Mouse (Mus musculus): ENCODE data around the gene Tulp2. TPM values are rescaled to one million over a fixed set of nuclear protein-coding genes. Genes with fewer than 3 reads are reported as not detected.

The Tulp2 gene
- total and polyA plus RNA-seq, 3 experiments, result 1.1 to 1.2 TPM; not detected in 1

GRCm38 (mm10) chr7:45519345-45520120 lies 37.9 kb downstream of the Tulp2 start:
- Histone ChIP-seq H3K27me3 (ENCODE audit: control insufficient read depth in 1 of 2, insufficient read depth in 2 of 2, low read length in 2 of 2) (no peaks in the 10 kb centered on the region), H3K9ac (ENCODE audit: control insufficient read depth, low read depth, low read length, poor library complexity, severe bottlenecking) (no peak overlapping the region), H3K27ac (ENCODE audit: control insufficient read depth, low read depth, low read length) (no peak overlapping the region), H3K4me1 (ENCODE audit: control insufficient read depth in 1 of 2, insufficient read depth in 2 of 2, low read length in 2 of 2) (peaks cover 4 to 11% of the 10 kb centered on the region in 2 experiments; a peak in 3 of 4 replicates), H3K9me3 (replicated peaks; ENCODE audit: insufficient read depth, low read length) (no peaks in the 10 kb centered on the region), H3K79me2 (ENCODE audit: control insufficient read depth, insufficient read depth, low read length, poor library complexity) (peaks cover 14% of the 10 kb centered on the region), H3K4me3 (ENCODE audit: control insufficient read depth in 1 of 2, insufficient read depth in 1 of 2, low read depth in 2 of 2, low read length in 2 of 2) (no peak overlapping the region), H3K36me3 (ENCODE audit: control insufficient read depth in 1 of 2, insufficient read depth in 2 of 2, low read length in 2 of 2) (peaks cover 0 to 25% of the 10 kb centered on the region in 2 experiments; a peak in 2 of 4 replicates)
- DNase-seq (ENCODE audit: low read depth, low spot score), result no peak
- TF ChIP-seq HCFC1 (IDR thresholded peaks at IDR 0.05; ENCODE audit: low read depth, low read length), result peak; percentile 88
- TF ChIP-seq TAL1 (IDR thresholded peaks at IDR 0.05; ENCODE audit: low read length), result no peak

- Histone ChIP-seq H3K27me3 (ENCODE audit: control insufficient read depth in 1 of 2, insufficient read depth in 2 of 2, low read length in 2 of 2) (no peaks in the 10 kb centered on the region), H3K9me3 (replicated peaks; ENCODE audit: insufficient read depth, low read length) (no peaks in the 10 kb centered on the region), H3K9ac (ENCODE audit: control insufficient read depth, low read depth, low read length, poor library complexity, severe bottlenecking) (no peak overlapping the region; the same call in 1 of the 2 replicates), H3K4me3 (ENCODE audit: control insufficient read depth in 1 of 2, insufficient read depth in 1 of 2, low read depth in 2 of 2, low read length in 2 of 2) (no peak overlapping the region), H3K36me3 (ENCODE audit: control insufficient read depth in 1 of 2, insufficient read depth in 2 of 2, low read length in 2 of 2) (peaks cover 0 to 26% of the 10 kb centered on the region in 2 experiments; a peak in 2 of 4 replicates), H3K79me2 (ENCODE audit: control insufficient read depth, insufficient read depth, low read length, poor library complexity) (peaks cover 23% of the 10 kb centered on the region), H3K27ac (ENCODE audit: control insufficient read depth, low read depth, low read length) (no peak overlapping the region), H3K4me1 (ENCODE audit: control insufficient read depth in 1 of 2, insufficient read depth in 2 of 2, low read length in 2 of 2) (peaks cover 4 to 12% of the 10 kb centered on the region in 2 experiments; a peak in 3 of 4 replicates)
- no peak for DNase-seq (ENCODE audit: low read depth, low spot score)
- TF ChIP-seq ETS1 (IDR thresholded peaks at IDR 0.05; ENCODE audit: low read depth, low read length) (no peak), SIN3A (IDR thresholded peaks at IDR 0.05; ENCODE audit: low read length) (no peak)
Observed at GRCm38 (mm10) chr7:45520605-45521004, 38.9 kb downstream of the Tulp2 start.

- H3K27me3 ChIP-seq (ENCODE audit: control insufficient read depth in 1 of 2, insufficient read depth in 2 of 2, low read length in 2 of 2), result no peaks in the 10 kb centered on the region
- DNase-seq (ENCODE audit: low read depth, low spot score), result peak; percentile 96
- peak overlapping the region; percentile 86 for H3K9ac ChIP-seq (ENCODE audit: control insufficient read depth, low read depth, low read length, poor library complexity, severe bottlenecking)
- peaks cover 27% of the 10 kb centered on the region for H3K79me2 ChIP-seq (ENCODE audit: control insufficient read depth, insufficient read depth, low read length, poor library complexity)
- peak overlapping the region; percentile 88 for H3K27ac ChIP-seq (ENCODE audit: control insufficient read depth, low read depth, low read length)
- peaks cover 0 to 26% of the 10 kb centered on the region in 2 experiments; a peak in 2 of 4 replicates for H3K36me3 ChIP-seq (ENCODE audit: control insufficient read depth in 1 of 2, insufficient read depth in 2 of 2, low read length in 2 of 2)
- peak overlapping the region; percentile 73 to 79 for H3K4me3 ChIP-seq (ENCODE audit: control insufficient read depth in 1 of 2, insufficient read depth in 1 of 2, low read depth in 2 of 2, low read length in 2 of 2)
- H3K4me1 ChIP-seq (ENCODE audit: control insufficient read depth in 1 of 2, insufficient read depth in 2 of 2, low read length in 2 of 2), result peaks cover 4 to 12% of the 10 kb centered on the region in 2 experiments; a peak in 3 of 4 replicates
- no peaks in the 10 kb centered on the region for H3K9me3 ChIP-seq (replicated peaks; ENCODE audit: insufficient read depth, low read length)
- TF ChIP-seq POLR2AphosphoS2 (IDR thresholded peaks at IDR 0.05; ENCODE audit: low read length), result no peak
- no peak for TF ChIP-seq ZNF384 (IDR thresholded peaks at IDR 0.05; ENCODE audit: low read depth, low read length)
- TF ChIP-seq RAD21 (IDR thresholded peaks at IDR 0.05; ENCODE audit: low read depth, low read length), result no peak
- TF ChIP-seq RCOR1 (IDR thresholded peaks at IDR 0.05; ENCODE audit: low read depth, low read length), result no peak
- no peak for TF ChIP-seq GABPA (IDR thresholded peaks at IDR 0.05; ENCODE audit: low read depth, low read length)
- peak; percentile 83 for TF ChIP-seq SIN3A (IDR thresholded peaks at IDR 0.05; ENCODE audit: low read length)
- TF ChIP-seq CTCF (IDR thresholded peaks at IDR 0.05 in 2 of 3, conservative IDR thresholded peaks at IDR 0.05 in 1 of 3; ENCODE audit: control insufficient read depth in 1 of 3, insufficient read depth in 1 of 3, low read depth in 2 of 3, low read length in 3 of 3, poor library complexity in 1 of 3, severe bottlenecking in 1 of 3), result peak in 1 of 3 experiments; percentile 13; a peak in 3 of 6 replicates
- TF ChIP-seq MAZ (IDR thresholded peaks at IDR 0.05; ENCODE audit: low read depth, low read length), result peak; percentile 81; the same call in 1 of the 2 replicates
- TF ChIP-seq ZKSCAN1 (IDR thresholded peaks at IDR 0.05; ENCODE audit: low read depth, low read length), result no peak
- TF ChIP-seq ZC3H11A (IDR thresholded peaks at IDR 0.05; ENCODE audit: low read depth, low read length), result no peak
- TF ChIP-seq SMC3 (IDR thresholded peaks at IDR 0.05; ENCODE audit: low read depth, low read length), result 0 out of 2 replicates have a peak, but pooled peaks have one; percentile 8
- peak; percentile 78 for TF ChIP-seq ELF1 (IDR thresholded peaks at IDR 0.05; ENCODE audit: low read depth, low read length)
- no peak for TF ChIP-seq MYB (IDR thresholded peaks at IDR 0.05; ENCODE audit: low read depth, low read length)
- peak; percentile 63; the same call in 1 of the 2 replicates for TF ChIP-seq TBP (IDR thresholded peaks at IDR 0.05; ENCODE audit: low read depth, low read length)
- no peak for TF ChIP-seq MAX (IDR thresholded peaks at IDR 0.05; ENCODE audit: low read length)
- peak; percentile 90 for TF ChIP-seq BHLHE40 (IDR thresholded peaks at IDR 0.05; ENCODE audit: borderline replicate concordance, low read depth, low read length)
- no peak for TF ChIP-seq TAL1 (IDR thresholded peaks at IDR 0.05; ENCODE audit: low read length)
- peak; percentile 98 for TF ChIP-seq HCFC1 (IDR thresholded peaks at IDR 0.05; ENCODE audit: low read depth, low read length)
- TF ChIP-seq NELFE (IDR thresholded peaks at IDR 0.05; ENCODE audit: low read depth, low read length), result peak; percentile 51; the same call in 1 of the 2 replicates
- TF ChIP-seq MAFK (IDR thresholded peaks at IDR 0.05; ENCODE audit: borderline replicate concordance, low read depth, low read length), result no peak
- TF ChIP-seq JUND (IDR thresholded peaks at IDR 0.05; ENCODE audit: low read depth, low read length), result no peak
- TF ChIP-seq GATA1 (IDR thresholded peaks at IDR 0.05; ENCODE audit: low read depth, low read length), result no peak
- peak; percentile 81 for TF ChIP-seq CHD2 (IDR thresholded peaks at IDR 0.05; ENCODE audit: low read length)
Observed at GRCm38 (mm10) chr7:45521728-45522184, 40.1 kb downstream of the Tulp2 start.

Measured in MEL (cell line).